Mouse (Mus musculus) leukemia stem cell, adult 10-12 weeks (primary cell): ENCODE measurements around the gene Uba3. TPM values are rescaled to one million over a fixed set of nuclear protein-coding genes. Genes with fewer than 3 reads are reported as not detected.

Experiments used
- polyA plus RNA-seq: library from polyadenylated mRNA; stranded (reverse); fragments of >175 nt; gene quantifications from 2 replicates; pipeline ENCODE4 v1.2.3, GENCODE M21; 2012; ENCODE audit warnings: low replicate concordance

The Uba3 gene
- polyA plus RNA-seq, result 20.6 and 22.9 TPM in 2 replicates

DNA sequence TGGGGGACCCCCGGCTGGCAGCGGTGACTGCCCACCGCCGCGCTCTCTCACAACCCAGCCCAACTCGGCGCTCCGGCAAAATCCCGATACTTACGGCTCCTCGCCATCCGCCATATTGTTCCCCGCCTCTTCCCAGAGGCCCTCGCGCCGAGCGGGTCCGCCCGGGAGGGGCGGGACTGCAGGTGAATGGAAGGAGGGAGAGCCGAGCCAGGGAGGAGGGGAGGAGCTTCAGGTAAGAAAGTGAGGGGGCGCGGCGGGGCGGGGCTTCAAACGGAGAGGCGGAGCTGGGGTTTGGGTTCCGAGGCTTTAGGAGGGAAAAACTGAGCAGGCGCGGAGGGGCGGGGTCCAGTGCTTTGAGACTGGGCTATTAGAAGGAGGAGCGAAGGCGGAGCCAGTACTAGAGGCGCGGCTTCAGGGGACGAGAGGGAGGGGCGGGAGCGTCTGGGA is at the start of gene Uba3:
Gene Uba3 (minus strand): TSS at position 209 of the 447 bp plus-strand sequence.

DNA sequence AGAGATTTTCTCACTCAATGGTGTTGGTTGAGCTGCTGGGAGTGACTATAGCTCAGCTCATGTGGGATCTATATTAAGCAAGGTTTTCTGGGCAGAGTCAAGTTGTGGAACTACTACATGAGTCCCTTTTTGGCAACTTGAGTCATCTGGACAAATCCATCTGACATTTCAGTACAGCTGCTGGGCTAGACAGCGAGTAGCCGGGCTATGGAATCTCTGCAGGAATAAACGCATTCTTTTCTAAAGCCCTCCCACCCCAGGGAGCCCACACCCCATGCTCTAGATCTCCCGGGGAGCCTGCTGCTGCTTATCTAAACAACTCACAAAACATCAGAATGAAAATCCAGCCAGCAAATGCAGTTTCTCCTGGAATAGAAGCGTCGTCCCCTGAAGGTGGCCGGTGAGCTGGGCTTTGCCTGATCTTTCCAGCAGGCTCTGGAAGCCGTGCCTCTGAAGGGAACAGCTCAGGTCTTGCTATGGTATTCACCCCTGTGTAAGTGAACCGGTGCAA is 47.3 kb upstream of the Uba3 start, which contains the start of gene Lmod3:
Gene Lmod3 (minus strand): TSS at position 49 of the 511 bp plus-strand sequence.

DNA sequence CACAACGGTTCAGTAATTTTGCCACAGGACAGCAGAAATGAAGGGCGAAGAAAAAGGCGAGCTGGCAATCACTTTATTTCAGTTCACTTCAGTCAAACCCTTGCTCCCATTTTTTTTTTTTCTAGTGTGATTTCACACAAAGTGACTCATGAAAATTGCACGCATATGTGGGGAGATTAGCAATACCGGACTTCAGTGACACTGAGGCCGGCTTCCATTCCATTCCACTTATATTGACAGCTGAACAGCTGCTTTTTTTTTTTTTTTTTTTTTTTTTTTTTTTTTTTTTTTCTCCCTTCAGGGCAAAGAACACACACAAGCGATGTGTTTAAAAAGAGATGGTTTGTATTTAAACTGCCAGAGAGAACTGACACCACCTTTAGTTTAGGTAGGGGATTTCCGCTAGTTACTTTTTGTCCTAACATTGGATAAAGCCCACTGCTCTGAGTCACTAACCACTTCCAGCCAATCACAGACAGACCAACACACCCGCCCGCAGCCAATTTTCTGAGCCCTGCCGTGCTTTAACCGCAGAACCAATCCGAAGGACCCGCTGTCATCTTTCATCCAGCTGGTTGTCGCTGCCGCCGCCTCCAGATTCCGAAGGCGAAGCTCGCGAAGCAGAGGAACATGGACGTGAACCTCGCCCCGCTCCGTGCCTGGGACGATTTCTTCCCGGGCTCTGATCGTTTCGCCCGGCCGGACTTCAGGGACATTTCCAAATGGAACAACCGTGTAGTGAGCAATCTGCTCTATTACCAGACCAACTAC is 4.9 kb upstream of the Uba3 start, which contains the start of gene Arl6ip5:
Gene Arl6ip5 (plus strand): TSS at position 499 of the 771 bp plus-strand sequence.

DNA sequence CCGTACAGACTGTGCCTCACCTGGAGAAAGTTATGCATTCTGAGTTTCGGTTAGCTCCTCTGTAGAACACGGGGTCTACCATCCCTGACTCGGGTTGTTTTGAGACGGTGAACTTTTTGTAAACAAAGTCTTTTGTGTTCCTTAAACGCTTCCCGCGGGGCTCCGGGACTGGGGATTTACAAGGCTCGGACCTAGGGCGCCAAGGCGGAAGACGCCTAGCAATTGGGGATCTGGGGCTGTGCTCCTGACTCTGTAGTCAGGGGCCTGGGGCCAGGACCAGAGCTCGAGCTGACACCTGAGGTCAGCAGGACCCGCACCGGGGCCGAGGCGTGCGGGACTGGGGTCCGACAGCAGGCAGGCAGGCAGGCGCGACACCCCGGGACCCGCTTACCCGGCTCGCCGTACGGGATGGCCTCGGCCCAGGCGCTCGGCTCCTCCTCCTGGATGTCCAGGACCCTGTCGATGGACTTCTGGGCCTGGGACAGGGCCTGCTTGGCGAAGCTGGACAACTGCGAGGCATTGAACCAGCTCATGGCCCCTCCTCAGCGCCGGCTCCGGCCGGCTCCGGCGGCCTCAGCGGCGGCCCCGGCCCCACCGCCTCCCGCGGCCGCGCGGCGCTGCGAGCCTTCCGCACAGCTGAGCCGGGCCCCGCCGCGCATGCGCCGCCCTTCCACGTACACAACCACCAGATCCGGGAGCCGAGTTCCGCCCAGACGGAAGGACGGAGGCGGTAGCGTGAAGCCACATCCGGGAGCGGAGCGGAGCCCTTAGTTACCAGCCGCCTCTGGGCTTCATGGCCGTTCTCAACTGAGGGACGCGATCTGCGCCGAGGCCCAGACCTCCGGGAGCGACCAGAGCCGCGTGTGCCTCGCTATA is 26.7 kb downstream of the Uba3 start, which contains the start of gene Tmf1:
Gene Tmf1 (minus strand): TSS at position 632 of the 876 bp plus-strand sequence.

DNA sequence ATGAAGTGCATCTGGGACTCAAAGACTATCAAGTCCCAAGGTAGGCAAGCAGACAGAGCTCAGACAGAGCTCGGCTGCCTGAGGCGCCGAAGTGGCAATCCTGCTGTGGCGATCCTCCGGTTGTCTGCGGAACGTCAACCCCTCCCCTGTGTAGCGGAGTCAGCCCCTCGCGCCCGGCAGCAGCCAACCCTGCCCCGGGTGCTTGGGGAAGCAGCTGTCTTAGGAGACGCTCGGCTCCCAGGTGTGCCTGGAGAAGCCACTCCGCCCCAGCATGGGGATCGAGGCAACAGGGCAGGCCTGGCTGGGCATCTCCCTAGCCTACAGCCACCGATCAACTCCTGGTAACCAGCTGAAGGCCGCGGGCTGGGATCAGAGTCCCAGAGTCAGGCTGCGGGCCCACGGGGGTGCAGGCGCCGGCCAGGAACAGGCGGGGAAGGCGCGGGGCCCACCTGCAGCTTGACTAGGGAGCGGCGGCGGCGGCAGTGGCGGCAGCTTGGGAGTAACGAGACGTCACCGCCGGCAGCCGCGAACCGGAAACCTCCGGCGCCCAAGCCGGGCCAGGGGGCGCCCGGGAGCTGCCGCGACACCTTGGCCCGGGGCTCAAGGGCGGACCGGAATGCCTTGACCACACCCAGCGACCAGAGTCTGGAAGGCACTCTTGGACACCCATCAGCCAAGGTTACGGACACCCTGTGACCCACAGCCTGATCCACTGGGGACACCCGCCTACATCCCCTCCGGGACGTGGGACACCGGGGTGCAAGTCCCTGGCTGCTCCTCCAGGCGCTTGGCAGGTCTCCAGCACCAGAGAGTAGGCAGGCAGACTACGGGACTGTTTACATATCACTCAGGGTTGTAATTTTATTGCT is 56.8 kb downstream of the Uba3 start, which contains the start of gene Eogt:
Gene Eogt (minus strand): TSS at position 800 of the 869 bp plus-strand sequence.

Other genes with a start within 250 kb of the Uba3 start
- gene Fam19a4, start 145.2 kb downstream of the Uba3 start, polyA plus RNA-seq, result not detected in 2 replicates
- gene Eogt, start 56.5 kb downstream of the Uba3 start, polyA plus RNA-seq, result 0.47 and 2.3 TPM in 2 replicates
- gene Tmf1, start 26.5 kb downstream of the Uba3 start, polyA plus RNA-seq, result 5.3 and 10.3 TPM in 2 replicates
- gene Arl6ip5, start 5.0 kb upstream of the Uba3 start, polyA plus RNA-seq, result 6.5 and 41.0 TPM in 2 replicates
- gene Lmod3, start 47.1 kb upstream of the Uba3 start, polyA plus RNA-seq, result not detected in 2 replicates